Comparison of ENCODE assay signal across 10 mouse cellular contexts in the genomic region with DNA sequence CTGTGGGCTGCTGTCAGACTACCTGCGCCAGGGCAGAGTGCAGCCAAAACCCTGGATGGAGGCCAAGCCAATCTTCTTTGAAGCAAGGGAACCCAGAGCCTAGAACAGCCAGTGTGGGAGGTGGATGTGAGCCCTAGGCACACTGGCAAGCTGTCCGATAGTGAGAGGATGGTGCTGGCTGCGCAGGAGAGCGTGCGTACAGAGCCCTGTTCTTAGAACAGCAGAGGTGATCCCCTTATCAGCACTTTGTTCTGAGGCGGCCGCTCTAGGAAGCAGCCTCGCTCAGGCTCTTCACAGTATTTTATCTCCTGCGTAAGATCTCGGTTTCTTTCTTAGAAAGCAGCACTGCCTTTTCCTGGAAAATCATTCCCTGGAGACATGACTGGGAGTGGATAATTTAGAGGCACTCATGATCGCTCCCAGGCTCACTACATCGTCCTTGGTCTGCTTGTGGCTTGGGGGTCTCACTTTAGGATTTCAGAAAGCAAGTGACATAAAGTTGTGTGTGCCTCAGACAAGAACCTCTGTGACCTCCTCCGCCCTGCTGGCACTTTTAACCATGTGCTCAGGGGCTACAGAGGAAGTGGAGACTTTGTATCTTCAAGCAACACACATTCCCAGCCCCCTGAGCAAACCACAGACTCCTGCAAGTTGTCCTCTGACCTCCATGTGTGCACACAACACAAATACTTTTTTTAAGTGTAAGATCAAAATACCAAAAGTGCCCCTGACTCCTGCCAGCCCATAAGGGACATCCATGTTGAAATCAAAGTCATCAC.
DNase-seq lines count a peak whose midpoint lies in the region; ATAC-seq and TF ChIP-seq lines count a peak whose summit lies in the region.
"Had no signal": no experiment of that assay in that cellular context is flagged by ENCODE, and none has a peak within 500 bp of the region (broad histone marks: within the 10 kb centered on the region; RNA-seq: fewer than 3 reads in every experiment).

No protein-coding gene starts in this region.

- peak; percentile 44 for DNase-seq in heart, postnatal 0 days (ENCODE audit: low spot score)
- no peak for DNase-seq in heart, postnatal 25 days (ENCODE audit: low spot score)
- DNase-seq in MEL-GATA-1-ER (ENCODE audit: extremely low read depth, low read depth) = peak; percentile 59
- DNase-seq in kidney, adult 9 months = peak; percentile 45
- DNase-seq in skeletal muscle tissue, adult 2 months (ENCODE audit: low read depth, low spot score) = peak; percentile 43
- no peak for DNase-seq in gastrocnemius, adult 8-10 months (ENCODE audit: low spot score in 2 of 2)
- DNase-seq in urinary bladder, postnatal 36 days (ENCODE audit: low spot score in 2 of 2) = no peak
- no peak for DNase-seq in right cerebral cortex, adult 2 months (ENCODE audit: low spot score in 2 of 2)
- DNase-seq: cerebellum, adult 11-12 months had no signal

- no peak for TF ChIP-seq EP300 in heart, postnatal 0 days (IDR thresholded peaks at IDR 0.05; ENCODE audit: low read depth)

- H3K4me1 ChIP-seq in heart, postnatal 0 days (ENCODE audit: control insufficient read depth, insufficient read depth) = peaks cover 24% of the 10 kb centered on the region

- H3K27ac ChIP-seq in heart, postnatal 0 days (ENCODE audit: low read depth) = no peak overlapping the region

- no peak for ATAC-seq in heart, postnatal 0 days (ENCODE audit: insufficient read depth, low read depth)

- no peak overlapping the region for H3K4me3 ChIP-seq in heart, postnatal 0 days (ENCODE audit: low read depth, low read length)
- H3K4me3 ChIP-seq: myocyte had no signal

- no peaks in the 10 kb centered on the region for H3K9me3 ChIP-seq in heart, postnatal 0 days (replicated peaks; ENCODE audit: control insufficient read depth, low read length)

- no peak overlapping the region for H3K9ac ChIP-seq in heart, postnatal 0 days (replicated peaks; ENCODE audit: low read depth, low read length)

- intact Hi-C loops in heart, postnatal 25 days (cut with DNase I) = loop anchor here (1.0 to 5.0 kb wide), 2 partner anchors 147 to 208 kb away; no protein-coding TSS in a partner anchor

- no peak overlapping the region for H3K4me2 ChIP-seq in heart, postnatal 0 days (ENCODE audit: low read depth, low read length)

- 24% methylated on average over 13 of the region's 13 CpGs for WGBS in heart, postnatal 0 days

- TF ChIP-seq CTCF in heart, postnatal 0 days (IDR thresholded peaks at IDR 0.05; ENCODE audit: low read depth) = no peak

- no peaks in the 10 kb centered on the region for H3K27me3 ChIP-seq in heart, postnatal 0 days (ENCODE audit: control insufficient read depth, insufficient read depth, low read length)

- 0 out of 2 replicates have a peak, but pooled peaks cover 5% of the 10 kb centered on the region for H3K36me3 ChIP-seq in heart, postnatal 0 days (replicated peaks; ENCODE audit: control insufficient read depth, insufficient read depth, low read length)

Comparison
In these comparisons a context has a peak if more than half of its experiments do, and no peak if none do; other contexts are left out.
1. DNase-seq: peak in heart, postnatal 0 days (single experiment), MEL-GATA-1-ER (single experiment), kidney, adult 9 months (single experiment) and skeletal muscle tissue, adult 2 months (single experiment); none in heart, postnatal 25 days (single experiment), gastrocnemius, adult 8-10 months (0 of 2), urinary bladder, postnatal 36 days (0 of 2) and right cerebral cortex, adult 2 months (0 of 2).